Mouse (Mus musculus) adrenal gland, adult (tissue): ENCODE measurements at regions not wholly inside any gene's neighbourhood (a gene's known extent, or its start where the extent isn't known, plus 50 kb on each side); places are given as distances from the start of the nearest gene placed in this dataset.

Experiments
- DNase-seq, 2 experiments: peaks; one replicate each; pipeline ENCODE4 v3.0.0; 2022 to 2023; ENCODE audit warnings: low spot score in 1 of 2; ENCODE audit not compliant: inconsistent age in 2 of 2

GRCm38 (mm10) chr2:172770061-172770460, 170.1 kb downstream of the Bmp7 start:
- no peak for DNase-seq

DNA sequence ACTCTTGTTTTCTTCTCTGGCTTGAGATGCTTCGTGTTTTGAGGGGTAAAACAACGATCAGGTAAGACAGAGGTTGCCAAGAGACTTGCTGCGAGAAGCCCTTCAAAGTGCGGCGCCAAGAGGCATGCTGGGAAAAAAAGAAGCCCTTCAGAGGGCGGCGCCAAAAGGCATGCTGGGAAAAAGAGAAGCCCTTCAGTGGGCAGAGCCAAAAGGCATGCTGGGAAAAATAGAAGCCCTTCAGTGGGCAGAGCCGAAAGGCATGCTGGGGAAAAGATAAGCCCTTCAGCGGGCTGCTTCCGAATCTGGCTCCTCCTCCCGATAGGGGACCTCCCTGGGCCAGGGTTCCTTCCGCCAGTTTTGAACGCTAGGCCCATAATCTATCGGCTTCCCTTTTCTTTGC, 169.5 kb downstream of the Bmp7 start:
- no peak for DNase-seq

DNA sequence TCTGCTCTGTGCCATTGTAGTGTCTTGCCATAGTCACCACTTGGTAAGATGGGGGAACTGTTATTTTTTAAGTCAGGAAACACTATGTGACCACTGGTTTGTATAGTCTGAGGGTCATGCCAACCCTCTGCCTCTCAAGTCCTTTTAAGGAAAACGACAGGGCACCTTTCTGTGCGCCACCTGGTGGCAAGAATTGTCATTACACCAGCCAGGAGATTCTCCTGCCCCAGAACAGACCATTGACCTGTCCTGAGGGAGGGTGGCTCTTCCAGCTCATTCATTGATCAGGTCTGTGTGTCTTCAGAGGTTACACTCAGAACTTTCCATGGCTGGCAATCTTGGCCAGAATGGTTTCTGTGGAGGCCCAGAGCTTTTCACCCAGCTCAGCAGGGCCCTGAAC, 166.9 kb downstream of the Bmp7 start:
- peak; percentile 49 to 87 for DNase-seq

- no peak for DNase-seq
These were observed 163.6 kb downstream of the Bmp7 start for GRCm38 (mm10) chr2:172776485-172776884.

GRCm38 (mm10) chr2:172777774-172778173, 162.3 kb downstream of the Bmp7 start:
- DNase-seq, result no peak

GRCm38 (mm10) chr2:172779096-172779495, 161.0 kb downstream of the Bmp7 start:
- no peak for DNase-seq

DNA sequence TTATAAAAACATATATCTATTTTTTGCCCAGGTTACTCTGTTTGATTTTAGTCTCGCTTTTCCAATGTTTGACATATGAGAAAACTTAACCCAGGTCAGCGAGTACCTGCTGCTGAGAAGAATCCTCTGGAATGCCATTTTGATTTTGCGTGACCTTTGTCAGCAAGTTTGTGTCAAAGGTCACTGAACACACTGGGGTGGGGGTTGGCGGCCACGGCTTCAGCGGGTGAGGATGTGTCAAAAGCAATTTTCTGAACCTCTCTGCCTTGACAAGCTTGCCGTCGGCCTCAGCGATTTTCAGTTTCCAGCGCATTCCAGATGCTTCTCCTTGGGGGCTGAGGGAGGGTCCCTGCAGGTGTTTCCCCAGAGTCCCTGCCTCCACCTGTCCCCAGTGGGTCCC, 157.4 kb downstream of the Bmp7 start:
- no peak for DNase-seq

DNA sequence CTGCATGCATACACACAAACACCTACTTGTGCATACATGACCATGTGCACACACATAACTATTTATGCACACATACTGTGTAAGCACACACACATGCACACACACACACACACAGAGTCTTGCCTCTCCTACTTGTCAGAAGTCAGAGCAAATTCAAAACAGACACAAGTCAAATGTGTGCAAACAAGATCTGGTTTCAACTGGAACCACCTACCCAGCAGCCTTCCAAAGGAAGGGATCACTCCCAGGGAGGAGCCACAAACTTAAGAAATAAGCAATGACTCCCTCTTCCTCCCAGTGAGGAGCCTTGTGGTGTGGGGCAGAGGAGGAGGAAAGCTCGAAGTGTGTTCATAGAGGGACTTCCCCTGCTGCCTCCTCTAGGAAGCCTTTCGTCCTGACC, 153.8 kb downstream of the Bmp7 start:
- no peak for DNase-seq

GRCm38 (mm10) chr2:172787203-172787944, 152.7 kb downstream of the Bmp7 start:
- no peak for DNase-seq

DNA sequence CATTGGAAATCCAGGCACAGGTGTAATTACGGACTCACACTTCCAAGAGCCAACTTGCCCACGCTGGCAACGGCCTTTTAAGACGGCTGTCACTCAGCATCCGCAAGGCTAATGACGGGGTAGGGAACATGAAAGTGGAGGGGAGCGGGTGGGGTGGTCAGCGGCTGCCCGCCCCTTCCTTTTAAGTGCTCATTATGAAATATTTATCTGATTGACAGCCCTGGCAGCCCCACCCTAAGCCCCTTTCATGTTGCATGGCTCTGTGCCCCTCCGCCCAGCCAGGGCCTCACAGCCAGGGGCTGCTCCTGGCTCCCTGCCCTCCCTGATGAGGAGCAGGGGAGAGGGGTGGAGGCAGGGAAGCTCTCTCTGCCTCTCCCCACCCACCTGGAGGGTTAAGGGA, 150.9 kb downstream of the Bmp7 start:
- no peak for DNase-seq

- no peak for DNase-seq
These were observed 147.6 kb downstream of the Bmp7 start for GRCm38 (mm10) chr2:172792555-172792954.

GRCm38 (mm10) chr2:172793991-172794390, 146.1 kb downstream of the Bmp7 start:
- no peak for DNase-seq

- no peak for DNase-seq
These were observed 145.3 kb downstream of the Bmp7 start for GRCm38 (mm10) chr2:172794771-172795170.

DNA sequence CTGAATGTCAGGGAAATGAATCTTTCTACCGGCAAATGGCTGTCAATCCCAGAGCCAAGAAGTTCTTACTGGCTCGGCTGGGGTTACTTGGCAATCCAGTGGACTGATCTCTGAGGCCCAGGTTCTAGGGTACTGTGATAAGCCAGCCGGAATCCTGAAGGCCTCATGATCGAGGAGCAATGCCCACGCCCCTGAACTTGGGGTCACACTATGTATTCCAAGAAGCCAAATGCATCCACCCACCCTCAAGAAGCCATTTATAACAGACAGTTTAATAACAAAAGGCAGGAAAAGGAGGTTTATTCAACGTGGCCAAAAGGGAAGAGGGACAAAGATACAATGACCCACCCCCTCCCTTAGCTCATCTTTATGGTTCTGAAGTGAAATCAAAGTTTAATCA, 144.0 kb downstream of the Bmp7 start:
- DNase-seq, result no peak

- no peak for DNase-seq
These were observed 143.2 kb downstream of the Bmp7 start for GRCm38 (mm10) chr2:172796955-172797354.

- no peak for DNase-seq
These were observed 140.2 kb downstream of the Bmp7 start for GRCm38 (mm10) chr2:172799951-172800350.

- no peak for DNase-seq
These were observed 139.3 kb downstream of the Bmp7 start for GRCm38 (mm10) chr2:172800801-172801200.

- no peak for DNase-seq
These were observed 138.3 kb downstream of the Bmp7 start for GRCm38 (mm10) chr2:172801804-172802203.

DNA sequence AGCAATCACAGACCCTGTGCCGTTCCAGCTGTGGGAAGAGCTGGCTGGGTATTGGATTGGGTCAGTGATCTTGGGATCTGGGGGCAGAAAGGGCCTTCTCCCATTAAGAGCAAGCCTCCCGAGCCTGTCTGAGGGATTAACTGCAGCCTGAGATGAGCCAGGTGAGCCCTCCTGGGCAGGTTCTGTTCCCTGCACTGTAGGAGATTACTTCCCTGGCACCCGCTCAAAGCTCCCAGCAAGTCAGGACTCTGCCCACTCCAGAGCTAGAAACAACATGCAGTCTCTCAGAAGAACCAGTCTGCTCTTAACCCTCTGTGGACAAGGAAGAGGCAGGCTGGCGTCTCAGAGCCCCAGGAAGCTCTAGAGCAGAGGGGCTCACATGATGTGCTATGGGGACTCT, 132.7 kb downstream of the Bmp7 start:
- DNase-seq, result no peak

DNA sequence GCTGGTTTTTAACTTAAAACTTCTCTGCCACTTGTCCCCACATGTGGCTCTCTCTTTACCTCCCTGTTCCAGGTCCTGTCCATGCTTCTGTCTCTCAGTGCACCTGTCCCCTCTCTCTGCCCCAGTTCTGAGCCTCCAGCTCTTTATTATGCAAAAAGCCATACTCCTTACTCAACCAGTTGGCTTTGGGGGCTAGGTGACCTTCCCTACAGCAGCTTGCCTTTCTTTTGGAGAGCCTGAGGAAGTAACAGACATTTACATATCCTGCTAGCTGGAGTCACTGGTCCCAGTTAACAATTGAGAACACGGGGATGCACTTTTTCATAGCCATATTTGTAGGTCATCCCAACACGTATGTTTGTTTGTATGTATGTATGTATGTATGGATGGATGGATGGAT, 130.8 kb downstream of the Bmp7 start:
- DNase-seq, result no peak

GRCm38 (mm10) chr2:172813319-172813718, 126.8 kb downstream of the Bmp7 start:
- DNase-seq, result peak in 1 of 2 experiments; percentile 45

DNA sequence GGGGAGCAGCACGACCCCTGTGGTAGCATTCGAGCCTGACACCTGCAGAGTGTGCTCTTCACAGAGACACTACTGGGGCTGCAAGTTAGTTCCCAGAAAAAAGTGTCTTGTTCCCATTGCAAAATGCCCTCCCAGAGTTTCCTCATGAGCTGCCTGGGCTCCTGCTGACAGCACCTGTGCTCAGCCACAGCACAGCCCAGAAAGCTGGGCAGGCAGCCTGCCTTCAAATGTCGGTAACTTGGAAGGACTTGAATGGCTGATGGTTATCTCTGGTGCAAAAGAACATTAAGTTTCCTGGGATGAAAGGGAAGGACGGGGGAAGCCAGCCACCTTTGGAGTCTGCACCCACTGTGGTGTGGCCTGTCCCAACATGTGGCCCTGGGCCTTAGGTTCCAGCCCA, 126.2 kb downstream of the Bmp7 start:
- no peak for DNase-seq

- no peak for DNase-seq
These were observed 125.0 kb downstream of the Bmp7 start for GRCm38 (mm10) chr2:172815146-172815545.
